In the genomic region with DNA sequence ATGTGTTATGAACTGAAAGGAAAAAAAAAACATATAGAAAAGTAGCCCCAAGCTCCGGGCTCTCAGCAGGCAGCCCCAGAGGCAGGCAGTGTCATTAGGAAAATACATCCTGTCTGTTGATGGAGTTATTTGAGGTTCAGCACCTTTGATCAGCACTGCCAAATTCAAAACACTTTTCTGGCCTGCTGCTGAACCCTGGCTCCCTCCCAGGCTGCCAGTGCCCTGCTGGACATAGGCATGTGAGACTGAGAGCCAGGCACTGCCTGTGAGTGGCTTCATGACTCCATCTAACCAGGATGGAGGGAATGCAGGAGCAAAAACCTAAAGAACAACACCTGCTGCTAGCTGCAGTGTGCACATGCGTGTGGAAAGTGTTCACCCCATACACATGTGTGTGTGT, we compare ENCODE assay signal across 17 mouse cellular contexts.
DNase-seq lines count a peak whose midpoint lies in the region; ATAC-seq lines count a peak whose summit lies in the region.
"Had no signal": no experiment of that assay in that cellular context is flagged by ENCODE, and none has a peak within 500 bp of the region (broad histone marks: within the 10 kb centered on the region; RNA-seq: fewer than 3 reads in every experiment).

No protein-coding gene starts in this region.

- intact Hi-C loops in heart, postnatal 36 days (cut with DNase I) = no loop called here
- intact Hi-C loops in heart, postnatal 25 days (cut with DNase I) = loop anchor here (10.0 kb wide), 1 partner anchor 170 kb away; the partner anchor contains the start of gene 1700069L16Rik

- ATAC-seq in cerebellum, adult (ENCODE audit: insufficient number of reproducible peaks, low FRiP score, low TSS enrichment) = no peak
- ATAC-seq: activated CD4-positive, CD25-positive, alpha-beta regulatory T cell, adult 4 months; forebrain, embryonic 14.5 days; inflammation-experienced regulatory T-cells, adult 6 months had no signal

- peak; percentile 70 for DNase-seq in cerebellum, adult 18-20 months
- DNase-seq in heart, postnatal 36 days = peak; percentile 20 to 24
- DNase-seq in heart, postnatal 25 days (ENCODE audit: low spot score) = no peak
- peak; percentile 76 for DNase-seq in cerebellum, adult 9-10 months
- DNase-seq in cerebellum, postnatal 36 days = peak; percentile 61
- no peak for DNase-seq in ovary, postnatal 10 days (ENCODE audit: low spot score)
- DNase-seq: gastrocnemius, adult 2 months; kidney, adult 8-10 months; kidney, postnatal 14 days; left cerebral cortex, postnatal 4 days; lung, postnatal 36 days; right cerebral cortex, postnatal 14 days; spleen, adult 18-20 months had no signal

Comparison
In these comparisons a context has a peak if more than half of its experiments do, and no peak if none do; other contexts are left out.
1. DNase-seq: peak in cerebellum, adult 18-20 months (2 of 2), heart, postnatal 36 days (2 of 2), cerebellum, adult 9-10 months (single experiment) and cerebellum, postnatal 36 days (2 of 2); none in heart, postnatal 25 days (single experiment) and ovary, postnatal 10 days (single experiment).